Mouse (Mus musculus) liver (tissue): ENCODE measurements around the gene Tmem222.

ENCODE experiments used
- DNase-seq: peaks from one replicate; pipeline ENCODE4 v3.0.0-alpha.2; 2020; ENCODE audit warnings: mixed read lengths

The Tmem222 gene

DNA sequence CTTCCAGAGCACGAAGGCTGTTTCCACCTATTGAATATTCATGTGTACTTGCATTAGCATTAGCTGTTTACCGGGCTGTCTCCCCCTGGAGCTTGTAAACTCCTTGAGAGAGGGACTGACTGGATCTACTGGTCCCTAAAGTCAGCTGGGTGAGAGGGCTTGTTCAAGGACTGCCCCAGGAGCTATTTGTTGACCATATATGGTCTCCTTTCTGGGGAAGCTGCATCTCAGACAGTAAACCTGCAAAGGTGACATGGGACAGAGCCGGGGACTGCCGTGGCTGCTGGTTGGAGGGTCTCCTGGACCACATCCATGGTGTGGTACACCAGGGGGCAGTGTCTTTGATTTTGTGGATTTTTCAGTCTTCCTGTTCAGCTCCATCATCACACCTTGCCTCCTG is 5.1 kb upstream of the Tmem222 start:
- no peak for DNase-seq

- DNase-seq = no peak
These were observed 4.4 kb upstream of the Tmem222 start for GRCm38 (mm10) chr4:133281951-133282481.

DNA sequence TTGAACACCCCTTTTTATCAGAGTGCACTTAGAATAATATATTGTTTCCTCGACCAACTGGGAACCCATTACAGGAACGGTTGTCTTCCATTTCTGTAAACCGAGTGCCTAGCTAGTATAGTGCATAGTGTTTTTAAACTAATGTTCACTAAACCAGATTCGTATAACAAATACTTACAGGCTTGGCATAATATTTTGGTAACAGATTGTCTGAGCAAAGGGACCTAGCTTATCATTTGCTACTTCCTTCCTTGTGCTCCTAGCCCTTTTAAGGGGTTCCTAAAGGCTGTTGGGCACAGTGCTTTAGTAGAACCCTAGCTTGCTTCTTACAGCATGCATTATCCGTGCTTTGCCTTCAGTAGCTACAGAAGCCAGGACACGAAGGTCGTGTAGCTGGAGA is 3.9 kb upstream of the Tmem222 start:
- no peak for DNase-seq

DNA sequence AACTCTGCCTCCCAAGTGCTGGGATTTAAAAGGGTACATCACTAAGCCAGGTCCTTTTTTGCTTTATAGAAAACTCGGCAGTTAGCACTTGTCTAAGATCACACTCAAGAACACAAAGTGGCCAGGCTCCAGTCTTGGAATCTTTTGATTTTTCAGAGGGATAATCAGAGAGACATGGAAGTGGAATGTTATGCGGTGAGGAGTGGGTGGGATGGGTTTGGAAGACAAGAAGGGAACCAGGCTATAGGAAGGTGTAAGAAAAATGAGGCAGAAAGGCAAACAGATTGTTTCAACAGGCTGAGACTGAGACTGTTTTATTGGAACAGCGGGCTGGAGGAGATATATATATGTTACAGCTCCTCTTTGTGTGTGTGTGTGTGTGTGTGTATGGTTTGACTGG is 890 bp upstream of the Tmem222 start:
- DNase-seq = no peak

DNA sequence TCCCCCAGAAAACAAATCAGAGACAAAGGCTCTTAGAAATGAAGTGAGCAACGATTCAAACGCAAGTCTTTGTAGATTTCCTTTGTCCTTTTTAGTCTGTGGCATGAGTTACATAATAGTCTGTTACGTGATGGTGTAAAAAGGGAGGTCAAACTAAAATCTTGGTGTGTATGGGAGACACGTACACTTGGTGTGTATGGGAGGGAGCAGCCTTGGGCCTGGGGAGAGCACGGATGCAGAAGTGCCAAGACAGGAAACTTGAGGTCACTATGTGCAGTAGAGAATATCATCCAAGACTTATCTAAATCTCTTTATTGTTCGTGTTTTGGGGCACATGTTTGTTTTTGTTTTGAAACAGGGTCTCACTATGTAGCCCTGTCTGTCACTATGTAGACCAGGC is 475 bp upstream of the Tmem222 start:
- no peak for DNase-seq

DNA sequence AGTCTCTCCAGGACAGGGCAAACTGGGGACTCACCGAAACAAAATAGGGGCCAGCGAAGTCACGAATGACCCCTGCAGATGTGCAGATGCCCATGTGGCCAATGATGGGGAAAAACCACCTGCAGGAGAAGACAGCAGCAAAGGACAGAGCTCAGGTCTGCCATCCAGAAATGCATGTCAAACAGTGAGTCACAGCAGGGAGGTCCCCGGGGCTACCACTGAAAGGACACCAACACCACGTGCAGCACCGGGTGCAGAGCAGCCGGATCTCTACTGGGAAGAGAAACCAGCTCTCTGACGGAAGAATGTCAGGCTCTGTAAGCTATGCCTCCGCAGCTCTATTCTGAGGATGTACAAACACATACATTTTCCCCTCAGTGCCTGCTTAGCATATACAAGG is 6.7 kb downstream of the Tmem222 start:
- DNase-seq = no peak

DNA sequence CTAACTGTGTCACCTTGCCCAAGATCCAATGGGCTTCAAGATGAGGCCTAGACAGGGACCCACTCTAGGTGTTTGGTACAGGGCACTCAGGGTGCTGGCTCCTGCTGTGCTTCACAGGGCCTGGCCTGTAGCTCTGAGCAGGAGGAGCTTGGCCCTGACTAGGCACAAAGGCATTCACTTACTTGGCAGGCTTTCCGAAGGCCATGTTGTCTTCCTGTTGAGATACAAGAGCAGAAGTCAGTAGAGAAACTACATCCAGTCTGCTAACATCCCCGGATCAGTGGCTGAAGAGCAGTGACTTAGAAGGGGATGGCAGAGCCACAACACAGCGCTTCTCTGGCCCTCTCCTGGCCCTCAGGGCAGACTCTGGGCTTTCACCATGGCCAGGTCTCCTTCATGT is 8.0 kb downstream of the Tmem222 start:
- DNase-seq = no peak

- DNase-seq = no peak
These were observed 8.7 kb downstream of the Tmem222 start for GRCm38 (mm10) chr4:133268931-133269330.

- no peak for DNase-seq
These were observed 11.2 kb downstream of the Tmem222 start for GRCm38 (mm10) chr4:133266248-133266880.

DNA sequence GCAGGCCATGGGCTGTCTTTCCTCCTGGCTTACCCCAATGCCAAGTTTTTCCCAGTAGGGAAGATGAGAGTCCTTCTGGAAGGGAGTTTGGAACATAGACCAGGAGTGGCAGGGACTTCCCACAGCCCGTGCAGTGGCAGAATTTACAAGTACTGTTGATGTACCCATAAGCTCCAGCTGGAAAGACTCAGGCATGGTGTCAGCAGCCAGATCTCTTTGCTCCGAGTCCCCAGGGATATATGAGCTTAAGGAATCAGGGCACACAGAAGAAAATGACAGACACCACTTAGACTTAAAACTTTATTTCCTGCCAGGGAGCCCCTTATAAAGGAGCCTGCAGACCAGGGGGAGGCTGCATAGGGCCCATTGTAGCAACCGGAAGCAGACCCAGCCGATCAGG is 11.8 kb downstream of the Tmem222 start:
- DNase-seq = no peak

GRCm38 (mm10) chr4:133265297-133265696 is 12.3 kb downstream of the Tmem222 start:
- no peak for DNase-seq

DNA sequence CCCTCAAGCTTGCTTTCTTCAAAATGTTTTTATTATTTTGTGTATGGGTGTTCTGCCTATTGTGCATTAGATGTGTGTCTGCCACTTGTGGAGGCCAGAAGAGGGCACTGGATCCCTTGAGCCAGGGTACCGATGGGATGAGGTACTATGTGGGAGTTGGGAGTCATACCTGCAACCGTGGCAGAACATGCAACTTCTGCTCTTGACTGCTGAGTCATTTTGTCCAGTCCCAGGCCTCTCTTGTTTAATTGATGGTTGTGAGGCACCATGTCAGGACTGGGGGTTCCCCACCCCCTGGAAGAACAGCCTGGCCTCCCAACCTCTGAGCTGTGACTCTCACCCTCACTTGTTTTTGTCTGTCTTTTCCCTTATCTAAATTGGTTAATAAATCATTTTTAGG is 13.0 kb downstream of the Tmem222 start:
- DNase-seq = no peak

DNA sequence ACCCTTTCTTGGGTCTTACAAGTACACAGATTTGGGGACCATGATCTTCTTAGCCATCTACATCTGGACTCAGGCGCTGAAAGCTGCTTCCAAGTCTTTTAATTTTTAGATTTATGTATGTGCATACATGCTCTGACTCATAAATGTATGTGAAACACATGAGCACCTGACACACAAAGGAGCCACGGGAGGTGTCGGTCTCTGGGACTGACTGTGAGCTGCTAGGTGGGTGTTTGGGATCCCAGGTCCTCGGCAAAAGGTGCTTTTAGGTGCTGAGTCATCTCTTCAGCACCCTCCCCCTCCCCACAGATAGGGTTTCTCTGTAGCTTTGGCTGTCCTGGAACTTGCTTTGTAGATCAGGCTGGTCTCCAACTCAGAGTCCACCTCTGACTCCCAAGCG is 13.8 kb downstream of the Tmem222 start:
- no peak for DNase-seq

GRCm38 (mm10) chr4:133262882-133263281 is 14.7 kb downstream of the Tmem222 start, which contains the start of gene Sytl1:
Gene Sytl1 (minus strand): TSS chr4:133263113.
- DNase-seq = no peak

DNA sequence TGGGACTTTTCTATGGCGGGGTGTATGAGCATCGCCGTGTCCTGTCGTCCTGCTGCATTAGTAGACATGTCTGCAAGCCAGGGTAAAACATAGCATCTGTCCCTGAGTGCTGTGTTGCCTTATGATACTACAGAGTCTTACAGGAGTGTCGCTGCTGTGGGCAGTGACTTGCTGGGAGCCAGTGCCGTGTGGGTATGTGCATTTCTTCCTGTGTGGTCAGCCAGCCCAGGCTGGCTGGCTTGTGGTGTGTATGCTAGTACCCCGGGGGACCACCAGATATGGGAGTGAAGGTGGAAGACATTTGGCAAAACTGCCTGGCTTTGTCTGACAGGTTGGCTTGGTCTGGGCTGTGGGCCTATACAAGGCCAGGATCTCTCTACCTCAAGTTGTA is 15.2 kb downstream of the Tmem222 start:
- no peak for DNase-seq

DNA sequence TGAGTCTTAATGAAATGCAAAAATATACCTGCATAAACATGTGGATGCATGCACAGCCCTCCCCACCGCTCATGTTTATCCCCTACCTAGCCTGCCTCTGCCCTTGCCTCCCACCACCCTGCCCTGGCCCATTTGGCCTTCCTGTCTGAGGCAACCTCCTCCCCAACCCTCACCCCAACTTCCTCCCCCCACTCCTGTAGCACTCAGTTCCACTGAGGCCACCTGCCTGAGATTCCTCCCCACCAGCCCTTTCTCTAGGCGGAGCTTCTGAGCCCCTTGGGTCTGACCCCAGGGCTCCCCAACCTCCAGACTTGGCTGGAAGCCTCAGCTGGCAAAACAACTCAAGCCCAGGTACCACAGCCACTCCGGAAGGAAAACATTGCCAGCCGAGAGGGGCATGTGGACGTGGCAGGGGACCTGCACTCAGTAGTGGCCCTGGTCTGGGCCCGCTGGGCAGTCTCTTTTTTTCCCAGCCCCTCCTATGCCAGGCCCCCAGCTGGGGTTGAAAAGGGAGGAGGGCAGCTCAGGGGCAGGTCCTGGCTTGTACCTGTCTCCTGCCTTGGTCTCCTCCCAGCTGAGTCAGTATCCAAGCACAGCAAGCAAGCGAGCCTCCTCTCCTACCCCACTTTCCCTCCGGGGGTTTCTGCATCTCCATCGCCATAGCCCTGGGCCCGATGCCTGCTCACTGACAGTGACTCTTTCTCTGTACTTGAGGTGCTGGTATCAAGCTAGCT is 15.8 kb downstream of the Tmem222 start:
- no peak for DNase-seq

DNA sequence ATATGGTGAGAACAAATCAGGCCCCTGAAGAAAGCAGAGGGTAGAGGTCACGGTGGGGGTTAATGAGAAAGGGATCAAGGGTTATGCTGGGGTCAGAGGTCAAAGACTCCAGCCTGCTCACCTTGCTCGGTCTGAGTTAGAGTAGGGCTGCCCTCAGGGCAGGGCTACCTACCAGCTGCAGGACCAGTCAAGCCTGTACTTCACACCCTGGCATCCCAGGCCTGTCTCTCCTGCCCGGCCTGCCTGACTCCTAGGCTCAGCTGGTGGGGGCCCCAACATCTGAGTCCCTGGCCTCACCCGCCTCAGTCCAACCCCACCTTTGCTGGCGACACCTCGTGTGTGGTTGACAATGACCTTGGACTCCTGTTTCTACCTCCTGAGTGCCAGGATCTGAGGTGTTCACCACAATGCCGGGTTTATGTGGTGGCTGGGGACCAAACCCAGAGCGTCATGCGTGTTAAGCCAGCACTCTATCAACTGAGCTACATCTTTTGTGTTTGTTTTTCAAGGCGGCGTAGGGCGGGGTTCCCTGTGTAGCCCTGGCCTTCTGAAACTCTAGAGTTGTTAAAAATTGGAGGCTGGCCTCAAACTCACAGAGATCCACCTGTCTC is 19.7 kb downstream of the Tmem222 start:
- no peak for DNase-seq

- no peak for DNase-seq
These were observed 20.4 kb downstream of the Tmem222 start for GRCm38 (mm10) chr4:133257230-133257629.

DNA sequence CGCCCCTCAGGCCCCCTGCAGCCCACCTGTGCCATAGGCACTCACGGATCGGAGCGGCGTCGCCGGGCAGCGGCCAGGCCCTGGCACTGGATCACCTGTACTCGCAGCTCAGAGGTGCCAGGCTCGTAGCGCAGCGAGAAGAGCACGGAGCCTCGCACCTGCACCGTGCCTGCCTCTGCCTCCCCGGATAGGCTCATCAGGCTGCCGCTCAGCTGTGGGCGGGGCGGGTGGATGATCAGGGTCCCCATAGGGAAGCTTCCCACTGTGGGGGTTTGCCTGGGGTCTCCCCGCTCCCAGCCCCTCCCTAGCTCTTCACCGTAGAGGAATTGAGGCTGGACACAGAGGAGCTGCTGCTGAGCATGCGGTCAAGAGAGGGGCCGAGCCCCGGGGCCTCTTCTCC is 20.8 kb downstream of the Tmem222 start:
- DNase-seq = no peak

GRCm38 (mm10) chr4:133255392-133255791 is 22.2 kb downstream of the Tmem222 start:
- DNase-seq = no peak

DNA sequence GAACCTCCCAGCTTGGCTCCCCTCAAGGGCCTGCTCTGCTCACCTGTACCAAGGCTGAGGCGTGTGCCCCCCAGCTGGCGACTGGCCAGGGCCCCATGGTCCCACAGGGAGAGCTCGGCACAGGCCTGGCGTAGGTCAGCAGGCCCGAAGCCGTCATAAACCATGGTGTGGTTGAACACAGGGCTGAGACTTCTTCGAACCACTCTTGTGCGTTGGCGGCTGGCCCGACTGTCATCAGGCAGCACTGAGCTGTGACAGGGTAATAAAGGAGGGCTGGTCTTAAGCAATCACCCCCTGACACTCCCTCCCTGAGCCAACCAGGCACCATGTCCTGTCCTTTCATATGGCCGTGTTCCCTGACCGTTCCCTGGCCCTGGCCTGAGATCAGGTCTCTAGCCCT is 24.2 kb downstream of the Tmem222 start:
- DNase-seq = no peak

- DNase-seq = no peak
These were observed 25.5 kb downstream of the Tmem222 start for GRCm38 (mm10) chr4:133252089-133252488.

- DNase-seq = peak; percentile 22
These were observed 26.4 kb downstream of the Tmem222 start for GRCm38 (mm10) chr4:133251214-133251613.

DNA sequence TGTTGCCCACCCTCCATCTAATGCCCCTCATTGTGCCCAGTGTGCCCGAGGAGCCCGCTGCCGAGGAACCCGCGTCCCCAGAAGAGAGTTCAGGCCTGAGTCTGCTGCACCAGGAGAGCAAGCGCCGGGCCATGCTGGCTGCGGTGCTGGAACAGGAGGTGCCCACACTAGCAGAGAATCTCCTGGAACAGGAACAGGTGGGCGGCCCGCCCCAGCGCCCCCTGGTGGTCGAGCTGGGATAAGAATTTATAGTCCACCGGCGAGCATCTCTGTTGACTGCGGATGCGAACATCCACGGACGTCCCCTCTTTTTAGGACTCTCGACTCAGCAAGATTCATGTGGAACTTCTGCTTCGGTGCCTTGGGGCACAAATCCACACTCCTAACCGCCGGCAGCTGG is 27.0 kb downstream of the Tmem222 start:
- DNase-seq = peak; percentile 87
